Mouse (Mus musculus): ENCODE results near the gene Olfr692.

DNA sequence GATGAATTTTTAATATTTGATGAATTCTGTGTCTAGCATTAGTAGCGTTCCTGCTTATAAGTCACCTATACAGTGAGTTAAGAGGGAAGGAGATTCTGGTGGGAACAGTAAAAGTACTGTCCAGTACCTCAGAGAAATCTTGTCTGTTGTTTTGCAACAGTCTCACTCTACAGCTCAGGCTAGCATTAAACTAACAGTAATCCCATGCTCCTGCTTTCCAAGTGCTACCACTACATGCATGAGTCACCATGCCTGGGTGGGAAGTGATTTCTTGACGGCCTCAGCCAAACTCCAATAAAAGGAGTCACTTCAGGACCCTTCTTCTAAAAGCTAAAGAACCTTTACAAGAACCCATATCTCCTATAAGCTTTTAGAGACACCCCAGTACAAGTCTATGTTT is 6.3 kb upstream of the Olfr692 start:
- TF ChIP-seq CTCF (IDR thresholded peaks at IDR 0.05; ENCODE audit: low read depth, low read length), result no peak
- TF ChIP-seq GATA1 (IDR thresholded peaks at IDR 0.05; ENCODE audit: borderline replicate concordance, low read length), result no peak
- no peak for TF ChIP-seq POLR2AphosphoS5 (IDR thresholded peaks at IDR 0.05; ENCODE audit: insufficient replicate concordance, low read depth, low read length)
- TF ChIP-seq TAL1 (conservative IDR thresholded peaks at IDR 0.05; ENCODE audit: low read depth, low read length), result no peak
- TF ChIP-seq GATA2 (IDR thresholded peaks at IDR 0.05; ENCODE audit: borderline replicate concordance, low read depth, low read length), result no peak

Measured in G1E (cell line).